Mouse (Mus musculus) embryonic facial prominence, embryonic 14.5 days (tissue): ENCODE results near the gene Fsd1l. TPM values are rescaled to one million over a fixed set of nuclear protein-coding genes. Genes with fewer than 3 reads are reported as not detected.

Experiments
- ATAC-seq: fragments of 200-750 bp; cut with Nextera tagmentation; 2 replicates; pipeline ENCODE4 v1.8.0; 2017; ENCODE audit warnings: low read depth, moderate number of reproducible peaks, moderate TSS enrichment
- DNase-seq: peaks from one replicate; pipeline ENCODE4 v3.0.0-alpha.2; 2015; ENCODE audit warnings: low spot score
- H3K27ac ChIP-seq: fragments of 300-500 bp; sonication (generic); replicated peaks from 2 replicates; pipeline ENCODE4 v1.5.1; 2014; ENCODE audit warnings: low read depth, mild to moderate bottlenecking, low read length, moderate library complexity
- H3K27me3 ChIP-seq: fragments of 300-500 bp; sonication (generic); replicated peaks from 2 replicates; pipeline ENCODE4 v1.6.1; 2014; ENCODE audit warnings: low read length; ENCODE audit not compliant: control insufficient read depth, insufficient read depth
- H3K36me3 ChIP-seq: fragments of 300-500 bp; sonication (generic); 2 replicates; pipeline ENCODE4 v1.6.1; 2014; ENCODE audit warnings: low read length, mixed read lengths; ENCODE audit not compliant: control insufficient read depth, insufficient read depth
- H3K4me1 ChIP-seq: fragments of 300-500 bp; sonication (generic); 2 replicates; pipeline ENCODE4 v1.6.1; 2014; ENCODE audit warnings: antibody characterized with exemption, low read length; ENCODE audit not compliant: control insufficient read depth, insufficient read depth
- H3K4me2 ChIP-seq: fragments of 300-500 bp; sonication (generic); 2 replicates; pipeline ENCODE4 v1.6.1; 2014; ENCODE audit warnings: low read depth, mild to moderate bottlenecking, low read length, moderate library complexity, mixed read lengths
- H3K4me3 ChIP-seq: fragments of 300-500 bp; sonication (generic); 2 replicates; pipeline ENCODE4 v1.5.1; 2014; ENCODE audit warnings: low read depth, mild to moderate bottlenecking, low read length
- H3K9ac ChIP-seq: fragments of 300-500 bp; sonication (generic); 2 replicates; pipeline ENCODE4 v1.6.1; 2014; ENCODE audit warnings: low read depth, mild to moderate bottlenecking, low read length, moderate library complexity, mixed read lengths
- H3K9me3 ChIP-seq: fragments of 300-500 bp; sonication (generic); 2 replicates; pipeline ENCODE4 v1.6.1; 2016; ENCODE audit warnings: low read length; ENCODE audit not compliant: control insufficient read depth
- WGBS: fragments of 180-500 bp; shearing (Covaris S2); extraction: QIAGEN DNeasy Blood & Tissue Kit; methylation state at CpG from one replicate; pipeline ENCODE4 v1.1.7; 2014; 5-methylcytosine and 5-hydroxymethylcytosine counted together
- polyA plus RNA-seq: library from polyadenylated mRNA; unstranded; fragments of >200 nt; fragmentation: Nextera tagmentation; extraction: Ambion mirVana; gene quantifications from 2 replicates; pipeline ENCODE4 v1.2.1, GENCODE M21; 2014

Fsd1l gene
- polyA plus RNA-seq, 1 experiment from 2014 or later: 9.6 TPM

DNA sequence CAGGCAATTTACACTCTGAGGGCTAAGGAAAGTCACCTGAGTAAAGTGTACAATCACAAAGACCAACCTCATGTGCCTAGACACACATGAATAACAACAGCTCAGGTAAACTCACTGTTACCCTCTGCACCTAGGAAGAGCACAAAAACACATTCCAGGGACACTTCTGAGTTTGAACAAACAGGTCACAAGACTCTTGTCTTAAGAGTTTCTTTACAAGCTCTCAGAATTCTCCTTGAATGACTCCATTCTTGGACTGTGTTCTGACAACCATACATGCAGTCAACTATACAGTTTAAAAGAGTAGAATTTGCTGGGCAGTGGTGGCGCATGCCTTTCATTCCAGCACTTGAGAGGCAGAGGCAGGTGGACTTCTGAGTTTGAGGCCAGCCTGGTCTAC, 96.8 kb downstream of the Fsd1l start:
- WGBS: 97% methylated on average over 1 of the region's 1 CpGs
- Histone ChIP-seq H3K4me2 (no peak overlapping the region), H3K9me3 (no peaks in the 10 kb centered on the region), H3K27me3 (no peaks in the 10 kb centered on the region), H3K27ac (no peak overlapping the region), H3K4me3 (no peak overlapping the region), H3K9ac (no peak overlapping the region), H3K36me3 (peaks cover 39% of the 10 kb centered on the region), H3K4me1 (no peaks in the 10 kb centered on the region)
- ATAC-seq (no peak), DNase-seq (no peak)

DNA sequence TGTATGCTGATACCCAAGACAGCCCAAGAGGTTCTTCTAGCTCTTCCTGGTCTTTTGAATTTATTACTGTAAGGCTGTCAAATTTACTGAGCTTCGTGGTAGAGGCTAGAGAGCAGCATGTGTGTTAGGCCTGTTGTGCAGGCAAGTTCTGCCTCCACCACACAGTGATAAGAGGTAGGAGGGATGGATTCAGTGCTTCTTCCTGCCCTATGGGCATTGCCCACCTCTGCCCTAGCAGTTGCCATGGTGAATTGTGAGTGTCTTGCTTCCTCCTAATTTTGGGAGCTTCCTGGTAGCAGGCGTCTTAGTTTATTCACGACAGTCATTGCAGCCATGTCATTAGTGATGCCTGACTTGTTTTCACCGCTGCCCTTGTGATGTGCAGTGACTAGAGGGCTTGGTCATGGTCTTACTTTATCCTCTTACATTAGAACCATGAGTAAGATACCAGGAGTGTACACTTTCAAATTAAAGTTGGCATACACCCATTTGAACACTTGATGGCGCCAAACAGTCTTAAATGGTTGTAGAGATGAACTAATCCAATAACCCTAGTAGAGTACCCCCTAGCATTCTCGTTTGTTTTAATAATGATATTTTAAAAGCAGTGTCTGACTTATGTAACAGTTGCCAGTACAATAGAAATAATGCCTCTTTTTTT, 107.8 kb downstream of the Fsd1l start:
- Histone ChIP-seq H3K4me1 (no peaks in the 10 kb centered on the region), H3K4me2 (no peak overlapping the region), H3K4me3 (no peak overlapping the region), H3K36me3 (peaks cover 49% of the 10 kb centered on the region), H3K9ac (no peak overlapping the region), H3K9me3 (no peaks in the 10 kb centered on the region), H3K27me3 (no peaks in the 10 kb centered on the region), H3K27ac (no peak overlapping the region)
- peak; percentile 18; the same call in 1 of the 2 replicates for ATAC-seq
- 42% methylated on average over 6 of the region's 6 CpGs for WGBS
- DNase-seq: peak; percentile 74

- DNase-seq: no peak
- H3K27me3 ChIP-seq: no peaks in the 10 kb centered on the region
- H3K27ac ChIP-seq: no peak overlapping the region
Observed at GRCm38 (mm10) chr4:53749831-53750230, 118.6 kb downstream of the Fsd1l start.

DNA sequence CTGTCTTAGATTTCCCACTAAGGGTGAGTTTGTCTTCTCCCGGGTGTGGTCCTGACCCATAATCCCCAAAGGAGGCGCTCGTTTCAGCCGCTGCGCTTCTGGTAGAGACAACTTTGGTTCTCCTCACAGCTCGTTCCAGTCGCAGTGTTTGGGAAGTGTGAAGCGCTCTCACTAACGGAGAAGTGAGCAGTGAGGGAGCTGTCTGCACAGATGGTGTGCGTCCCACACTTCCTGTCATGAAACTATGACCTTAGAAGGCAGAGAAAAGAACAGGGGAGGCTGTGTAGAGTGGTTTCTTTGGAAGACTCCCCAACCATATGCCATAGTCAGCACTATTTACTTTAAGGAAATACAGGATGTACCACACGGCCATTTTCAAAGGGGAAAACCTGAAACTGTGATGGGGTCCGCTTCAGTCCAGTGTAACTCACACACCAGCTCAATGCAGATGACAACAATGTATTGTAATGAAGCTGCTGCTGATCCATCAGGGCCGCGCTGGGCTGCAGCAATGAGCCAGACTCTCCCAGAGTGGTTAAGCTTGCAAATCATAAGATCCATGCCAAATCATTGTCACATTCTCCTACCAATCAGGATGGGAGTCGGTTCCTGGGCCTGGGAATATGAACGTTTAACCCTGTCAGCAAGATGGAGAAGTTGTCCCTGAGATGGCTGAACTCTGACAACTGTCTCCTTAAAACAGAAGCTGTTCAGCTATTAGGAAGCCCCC, 119.3 kb downstream of the Fsd1l start:
- Histone ChIP-seq H3K4me3 (no peak overlapping the region), H3K4me1 (no peaks in the 10 kb centered on the region), H3K27me3 (no peaks in the 10 kb centered on the region), H3K27ac (no peak overlapping the region), H3K9me3 (no peaks in the 10 kb centered on the region), H3K36me3 (peaks cover 40% of the 10 kb centered on the region), H3K4me2 (no peak overlapping the region), H3K9ac (no peak overlapping the region)
- DNase-seq (no peak), ATAC-seq (no peak)
- 74% methylated on average over 16 of the region's 16 CpGs for WGBS

More at GRCm38 (mm10) chr4:53749831-53750230, 118.6 kb downstream of the Fsd1l start:
- Histone ChIP-seq H3K4me1 (no peaks in the 10 kb centered on the region), H3K36me3 (peaks cover 40% of the 10 kb centered on the region), H3K4me2 (no peak overlapping the region), H3K4me3 (no peak overlapping the region), H3K9me3 (no peaks in the 10 kb centered on the region), H3K9ac (no peak overlapping the region)
- ATAC-seq: no peak

Other genes starting within 250 kb of the Fsd1l start
- 56.0 and 61.8 TPM in 2 replicates for gene Slc44a1, start 191.1 kb upstream of the Fsd1l start, polyA plus RNA-seq
- 10.8 and 13.5 TPM in 2 replicates for gene Fktn, start 82.5 kb downstream of the Fsd1l start, polyA plus RNA-seq
- 0.39 and 0.42 TPM in 2 replicates for gene Tal2, start 148.2 kb downstream of the Fsd1l start, polyA plus RNA-seq
- gene Tmem38b, start 194.6 kb downstream of the Fsd1l start, polyA plus RNA-seq: 16.3 and 17.8 TPM in 2 replicates